Mouse (Mus musculus): ENCODE data around the gene Cog5. TPM values are rescaled to one million over a fixed set of nuclear protein-coding genes. Genes with fewer than 3 reads are reported as not detected.

Gene Cog5
- total and polyA plus RNA-seq, 3 experiments = 27.1 to 28.4 TPM; not detected in 1

DNA sequence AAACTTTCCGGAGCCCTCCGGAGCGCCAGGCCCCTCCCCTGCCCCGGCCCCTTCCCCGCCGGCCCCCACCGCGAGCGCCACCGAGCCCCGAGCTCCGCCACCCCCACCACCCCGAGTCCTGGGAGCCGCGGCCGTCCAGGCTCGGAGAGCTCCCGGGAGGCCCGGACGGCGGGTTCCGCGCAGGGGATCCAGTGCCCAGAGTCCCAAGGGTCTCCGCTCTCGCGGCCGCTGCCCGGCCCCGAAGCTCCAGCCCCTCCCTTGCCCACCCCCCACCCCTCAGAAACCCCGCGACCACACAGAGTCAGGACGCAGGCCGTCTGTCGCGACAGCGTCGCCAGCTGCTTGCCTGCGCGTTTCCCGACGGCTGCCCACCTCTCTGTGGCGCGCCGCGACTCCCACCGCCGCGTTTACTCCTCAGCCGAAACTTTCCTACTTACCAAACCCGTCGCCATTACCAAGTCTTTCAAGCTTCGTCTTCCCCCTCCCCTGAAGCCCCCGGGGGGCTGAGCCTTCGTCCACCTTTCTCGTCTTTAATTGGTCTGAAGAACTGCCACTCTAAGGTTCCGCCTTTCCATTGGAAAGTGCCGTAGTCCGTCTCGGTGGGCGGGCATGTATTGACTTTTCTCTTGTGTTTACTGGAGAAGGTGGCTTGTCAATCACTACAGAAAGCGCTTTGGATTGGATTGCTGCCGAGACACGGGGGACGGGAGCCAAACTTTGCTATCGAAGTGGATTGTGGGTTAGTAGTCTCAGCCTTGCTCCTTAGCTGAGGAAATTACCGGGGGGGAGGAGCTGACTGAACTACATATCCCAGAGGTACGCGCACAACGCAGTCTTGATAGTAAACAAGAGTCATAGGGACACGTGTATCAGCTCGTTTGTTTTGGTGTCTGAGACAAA, 295.3 kb downstream of the Cog5 start, which contains the start of gene Hbp1 (continued):
- peak; percentile 41; the same call in 1 of the 2 replicates for TF ChIP-seq NRF1 (IDR thresholded peaks at IDR 0.05; ENCODE audit: insufficient read depth, low read depth, low read length, poor library complexity, severe bottlenecking)
- TF ChIP-seq GABPA (IDR thresholded peaks at IDR 0.05; ENCODE audit: low read depth, low read length) = no peak
- peak; percentile 90 for TF ChIP-seq MAZ (IDR thresholded peaks at IDR 0.05; ENCODE audit: low read depth, low read length)
- TF ChIP-seq POLR2AphosphoS5 (IDR thresholded peaks at IDR 0.05; ENCODE audit: borderline replicate concordance, low read depth, low read length) = no peak
- no peak for TF ChIP-seq BHLHE40 (IDR thresholded peaks at IDR 0.05; ENCODE audit: borderline replicate concordance, low read depth, low read length)
- TF ChIP-seq TCF12 (IDR thresholded peaks at IDR 0.05; ENCODE audit: low read depth, low read length) = no peak
- TF ChIP-seq USF1 (IDR thresholded peaks at IDR 0.05; ENCODE audit: low read depth, low read length) = peak; percentile 75
- no peak for TF ChIP-seq ETS1 (IDR thresholded peaks at IDR 0.05; ENCODE audit: low read depth, low read length)
- TF ChIP-seq TAL1 (IDR thresholded peaks at IDR 0.05; ENCODE audit: low read length) = no peak
- no peak for TF ChIP-seq ZNF384 (IDR thresholded peaks at IDR 0.05; ENCODE audit: low read depth, low read length)

DNA sequence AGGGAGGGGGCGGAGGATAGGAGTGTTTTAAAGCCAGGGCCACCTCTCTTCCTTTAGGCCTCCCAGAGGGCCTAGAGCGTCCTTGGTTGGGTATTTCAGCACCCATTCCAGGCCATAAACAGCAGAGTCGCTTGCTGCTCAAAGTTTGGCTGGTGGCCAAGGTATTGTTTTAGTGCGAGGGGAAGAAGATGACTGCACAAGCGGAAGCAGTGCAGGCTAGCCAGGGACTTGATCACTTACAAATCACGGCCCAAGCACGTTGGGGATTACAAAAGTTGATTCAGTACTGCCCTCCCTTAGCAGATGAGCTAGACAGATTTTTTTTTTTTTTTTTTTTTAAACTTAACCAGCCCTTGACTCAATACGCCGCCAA, 296.0 kb downstream of the Cog5 start:
- Histone ChIP-seq H3K4me1 (ENCODE audit: control insufficient read depth in 1 of 2, insufficient read depth in 2 of 2, low read length in 2 of 2) (peaks cover 0 to 3% of the 10 kb centered on the region in 2 experiments; a peak in 2 of 4 replicates), H3K27ac (ENCODE audit: control insufficient read depth, low read depth, low read length) (no peak overlapping the region), H3K79me2 (ENCODE audit: control insufficient read depth, insufficient read depth, low read length, poor library complexity) (peaks cover 9% of the 10 kb centered on the region; the same call in 1 of the 2 replicates), H3K4me3 (ENCODE audit: control insufficient read depth in 1 of 2, insufficient read depth in 1 of 2, low read depth in 2 of 2, low read length in 2 of 2) (peak overlapping the region; percentile 42 to 44), H3K36me3 (ENCODE audit: control insufficient read depth in 1 of 2, insufficient read depth in 2 of 2, low read length in 2 of 2) (peaks cover 0 to 15% of the 10 kb centered on the region in 2 experiments; a peak in 2 of 4 replicates), H3K9ac (ENCODE audit: control insufficient read depth, low read depth, low read length, poor library complexity, severe bottlenecking) (no peak overlapping the region), H3K27me3 (ENCODE audit: control insufficient read depth in 1 of 2, insufficient read depth in 2 of 2, low read length in 2 of 2) (no peaks in the 10 kb centered on the region), H3K9me3 (replicated peaks; ENCODE audit: insufficient read depth, low read length) (no peaks in the 10 kb centered on the region)
- no peak for TF ChIP-seq MAZ (IDR thresholded peaks at IDR 0.05; ENCODE audit: low read depth, low read length)
- no peak; the same call in 1 of the 2 replicates for TF ChIP-seq SIN3A (IDR thresholded peaks at IDR 0.05; ENCODE audit: low read length)
- TF ChIP-seq TBP (IDR thresholded peaks at IDR 0.05; ENCODE audit: low read depth, low read length) = no peak; the same call in 1 of the 2 replicates
- no peak for TF ChIP-seq MYB (IDR thresholded peaks at IDR 0.05; ENCODE audit: low read depth, low read length)
- TF ChIP-seq POLR2A (IDR thresholded peaks at IDR 0.05; ENCODE audit: control insufficient read depth in 1 of 2, insufficient read depth in 1 of 2, low read depth in 1 of 2, low read length in 2 of 2, poor library complexity in 1 of 2) = no peak
- TF ChIP-seq SMC3 (IDR thresholded peaks at IDR 0.05; ENCODE audit: low read depth, low read length) = peak; percentile 47
- TF ChIP-seq EP300 (IDR thresholded peaks at IDR 0.05; ENCODE audit: low read depth in 1 of 2, low read length in 2 of 2) = 0 out of 4 replicates have a peak, but pooled peaks of 1 of the 2 experiments have one; percentile 25
- TF ChIP-seq RCOR1 (IDR thresholded peaks at IDR 0.05; ENCODE audit: low read depth, low read length) = peak; percentile 80; the same call in 1 of the 2 replicates
- no peak for TF ChIP-seq POLR2AphosphoS2 (IDR thresholded peaks at IDR 0.05; ENCODE audit: low read length)
- TF ChIP-seq POLR2AphosphoS5 (IDR thresholded peaks at IDR 0.05; ENCODE audit: borderline replicate concordance, low read depth, low read length) = no peak
- TF ChIP-seq MXI1 (IDR thresholded peaks at IDR 0.05; ENCODE audit: low read depth, low read length) = no peak
- TF ChIP-seq HCFC1 (IDR thresholded peaks at IDR 0.05; ENCODE audit: low read depth, low read length) = no peak
- TF ChIP-seq ZC3H11A (IDR thresholded peaks at IDR 0.05; ENCODE audit: low read depth, low read length) = 0 out of 2 replicates have a peak, but pooled peaks have one; percentile 19
- no peak for TF ChIP-seq GATA1 (IDR thresholded peaks at IDR 0.05; ENCODE audit: low read depth, low read length)
- TF ChIP-seq ZNF384 (IDR thresholded peaks at IDR 0.05; ENCODE audit: low read depth, low read length) = 0 out of 2 replicates have a peak, but pooled peaks have one; percentile 21
- TF ChIP-seq JUND (IDR thresholded peaks at IDR 0.05; ENCODE audit: low read depth, low read length) = no peak
- TF ChIP-seq RAD21 (IDR thresholded peaks at IDR 0.05; ENCODE audit: low read depth, low read length) = peak; percentile 9; the same call in 1 of the 2 replicates
- no peak for DNase-seq (ENCODE audit: low read depth, low spot score)
